Mouse (Mus musculus) kidney, adult 11 months (tissue): ENCODE data around the gene Bach2.

Experiments used
- DNase-seq: peaks from one replicate; pipeline ENCODE4 v3.0.0; 2022

Gene Bach2

DNA sequence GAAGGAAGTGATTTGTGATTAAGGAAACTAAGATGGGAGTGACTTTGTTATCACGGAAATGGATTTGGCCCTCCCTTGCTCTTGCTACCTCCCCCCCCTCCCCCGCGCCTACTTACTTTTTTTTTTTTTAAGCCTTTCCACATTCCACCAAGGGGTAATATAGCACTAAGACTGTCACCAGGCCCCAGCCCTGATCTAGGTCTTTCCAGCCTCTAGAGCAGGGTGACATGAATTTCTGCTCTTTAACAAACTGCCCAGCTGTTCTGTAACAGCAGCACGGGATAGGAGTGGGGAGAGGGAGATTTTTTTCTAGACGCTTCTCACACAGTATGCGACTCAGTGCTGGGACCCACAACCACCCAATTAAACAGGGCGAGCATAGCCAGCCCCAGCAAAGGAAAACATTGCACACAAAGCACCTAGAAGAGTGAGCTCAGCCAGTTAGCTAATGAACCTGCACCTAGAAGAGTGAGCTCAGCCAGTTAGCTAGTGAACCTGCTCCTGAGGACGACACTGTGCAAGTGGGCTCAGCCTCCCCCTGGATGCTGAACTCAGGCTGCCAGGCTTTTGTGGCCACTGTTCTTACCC is 10.5 kb upstream of the Bach2 start:
- no peak for DNase-seq

DNA sequence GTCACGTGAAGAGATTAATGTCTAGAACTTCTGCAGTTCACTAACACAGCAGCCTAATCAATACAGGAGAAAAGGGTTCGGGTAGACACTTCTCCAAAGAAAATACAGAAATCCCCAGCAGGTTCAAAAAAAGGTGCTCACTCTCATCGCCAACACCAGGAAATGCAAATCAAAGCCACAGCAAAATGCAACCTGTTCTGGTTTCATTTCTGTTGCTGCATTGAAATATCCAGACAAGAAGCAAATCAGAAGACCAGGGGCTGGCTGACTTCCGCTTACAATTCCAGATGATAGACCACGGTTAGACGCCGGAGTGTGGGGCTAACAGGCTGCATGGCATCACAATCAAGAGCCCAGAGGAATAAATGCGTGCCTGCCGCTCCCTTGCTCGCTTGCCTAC is 9.3 kb upstream of the Bach2 start:
- DNase-seq, result no peak

DNA sequence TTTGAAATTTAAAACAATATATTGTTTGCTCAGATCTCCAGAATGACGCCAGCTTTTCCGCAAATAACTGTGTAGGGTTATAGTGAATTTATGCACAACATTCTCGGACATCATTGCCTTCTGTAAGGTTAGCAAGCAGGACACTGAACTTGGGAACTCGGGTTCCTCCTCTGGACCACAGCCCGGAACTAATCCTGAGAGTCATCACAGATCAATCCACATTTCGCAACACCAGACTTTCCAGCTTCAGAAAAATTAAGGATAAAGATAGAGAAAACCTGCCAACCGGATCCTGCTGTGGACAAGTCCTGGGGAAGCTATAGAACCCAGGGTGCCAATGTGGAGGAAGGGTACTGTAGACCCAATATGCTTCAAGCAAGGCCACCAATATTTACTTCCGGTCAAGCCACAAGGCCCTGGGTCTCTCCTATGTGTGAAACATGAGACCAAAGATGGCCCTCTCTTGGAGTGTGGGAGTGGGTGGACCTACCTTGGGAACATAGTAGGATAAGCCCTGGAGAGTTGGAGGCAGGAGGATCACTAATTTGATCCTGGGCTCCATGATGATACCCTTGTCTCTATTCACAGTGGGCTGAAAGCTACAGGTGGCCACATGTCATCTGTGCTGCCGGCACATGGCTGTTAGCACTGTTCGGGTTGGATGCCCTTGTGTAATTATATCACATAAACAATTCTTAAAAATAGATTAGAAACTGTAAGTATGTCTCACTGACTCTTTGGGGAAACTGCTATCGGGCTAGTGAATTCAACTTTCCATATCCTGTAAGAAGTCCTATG is 7.1 kb upstream of the Bach2 start:
- DNase-seq, result no peak

DNA sequence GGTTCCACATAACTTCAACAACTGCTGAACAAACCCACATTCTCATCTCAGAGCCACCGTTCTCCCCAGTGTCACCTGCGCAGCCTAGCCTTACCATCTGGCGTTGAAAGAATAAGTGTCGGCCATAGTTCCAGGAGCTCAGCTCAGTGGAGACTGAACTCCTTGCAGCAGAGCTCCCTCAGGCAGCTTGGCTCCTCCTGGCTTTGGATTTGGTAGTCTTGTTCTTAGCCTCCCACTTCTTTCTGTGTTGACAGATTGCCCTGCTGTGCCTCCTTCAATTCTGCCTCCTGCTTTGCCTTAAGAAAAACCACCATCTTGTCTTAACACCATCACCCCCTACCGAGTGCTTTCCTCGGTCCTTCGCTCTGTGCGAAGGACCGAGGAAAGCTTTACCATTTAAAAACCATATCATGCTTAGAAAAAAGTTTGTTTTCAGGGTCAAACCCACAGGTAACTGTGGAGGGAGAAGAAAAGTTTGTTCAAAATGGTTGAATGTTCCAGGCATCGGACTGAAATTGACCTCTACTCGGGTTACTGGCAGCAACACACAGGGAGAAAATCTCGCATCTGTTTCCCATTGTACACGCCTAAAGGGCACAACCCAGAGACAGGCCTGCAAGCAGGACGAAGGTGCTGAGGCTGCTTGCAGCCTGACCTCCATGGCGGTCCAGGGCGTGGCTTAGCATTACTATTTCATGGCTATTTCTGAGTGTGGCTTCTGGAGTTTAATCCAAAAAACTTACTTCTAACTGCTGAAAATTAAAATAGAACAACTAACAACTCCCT is 2.5 kb upstream of the Bach2 start:
- DNase-seq, result no peak

DNA sequence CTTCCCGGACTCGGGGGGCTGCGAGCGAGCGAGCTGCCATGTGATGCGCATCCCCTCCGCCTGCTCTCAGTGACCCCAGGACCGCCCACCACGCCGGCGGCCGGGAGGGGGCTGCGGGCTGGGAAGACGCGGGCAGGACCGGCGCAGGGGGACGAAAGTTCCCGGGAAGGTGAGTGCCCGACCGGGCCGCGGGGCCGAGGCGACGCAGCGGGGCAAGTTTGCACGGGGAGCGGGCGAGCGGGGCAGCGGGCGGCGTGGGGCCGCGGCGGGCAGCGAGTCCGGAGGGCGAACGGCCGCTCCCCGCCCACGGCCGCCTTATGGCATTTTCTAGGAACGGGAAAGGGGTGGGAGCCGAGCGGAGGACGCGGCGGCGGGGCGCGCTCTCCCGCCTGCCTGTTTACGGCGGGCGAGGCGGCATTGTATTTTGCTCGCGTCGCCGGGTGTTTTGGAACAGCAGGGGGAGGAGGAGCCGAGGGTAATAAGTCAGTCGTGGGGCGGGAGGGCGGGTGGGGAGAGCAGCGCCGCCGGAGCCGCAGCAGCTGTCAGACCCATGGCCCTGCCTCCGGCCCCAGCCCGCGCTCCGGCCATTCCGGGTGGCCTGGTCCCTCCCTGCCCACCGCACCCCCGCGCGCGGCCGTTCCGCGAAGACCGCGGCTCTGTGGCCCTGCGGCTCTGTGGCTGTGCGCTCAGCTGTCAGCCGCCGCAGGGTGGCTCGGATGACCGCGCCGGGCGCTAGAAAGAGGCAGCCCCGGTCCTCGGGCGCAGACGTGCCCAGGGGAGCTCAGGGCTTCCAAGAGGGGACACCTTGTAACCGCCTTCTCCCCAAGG is 531 bp downstream of the Bach2 start:
- peak; percentile 62 for DNase-seq

DNA sequence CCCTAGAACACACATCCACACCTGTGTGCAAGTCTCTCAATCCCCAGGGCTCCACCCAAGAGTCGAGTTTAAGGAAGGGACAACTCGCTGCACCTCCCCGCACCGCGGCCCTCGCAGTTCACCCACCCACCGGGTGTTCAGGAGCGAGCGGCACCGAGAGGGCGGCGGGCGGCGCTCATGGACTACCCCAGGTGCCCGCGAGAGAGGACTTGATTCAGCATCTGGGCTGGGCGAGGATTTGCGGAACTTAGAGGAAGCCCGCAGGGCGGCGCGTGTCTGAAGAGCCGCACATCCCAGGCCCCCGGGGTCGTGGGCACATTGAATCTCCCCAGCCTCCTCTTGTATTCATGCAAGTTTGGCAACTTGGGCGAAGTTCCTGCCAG is 1.1 kb downstream of the Bach2 start:
- peak; percentile 68 for DNase-seq

DNA sequence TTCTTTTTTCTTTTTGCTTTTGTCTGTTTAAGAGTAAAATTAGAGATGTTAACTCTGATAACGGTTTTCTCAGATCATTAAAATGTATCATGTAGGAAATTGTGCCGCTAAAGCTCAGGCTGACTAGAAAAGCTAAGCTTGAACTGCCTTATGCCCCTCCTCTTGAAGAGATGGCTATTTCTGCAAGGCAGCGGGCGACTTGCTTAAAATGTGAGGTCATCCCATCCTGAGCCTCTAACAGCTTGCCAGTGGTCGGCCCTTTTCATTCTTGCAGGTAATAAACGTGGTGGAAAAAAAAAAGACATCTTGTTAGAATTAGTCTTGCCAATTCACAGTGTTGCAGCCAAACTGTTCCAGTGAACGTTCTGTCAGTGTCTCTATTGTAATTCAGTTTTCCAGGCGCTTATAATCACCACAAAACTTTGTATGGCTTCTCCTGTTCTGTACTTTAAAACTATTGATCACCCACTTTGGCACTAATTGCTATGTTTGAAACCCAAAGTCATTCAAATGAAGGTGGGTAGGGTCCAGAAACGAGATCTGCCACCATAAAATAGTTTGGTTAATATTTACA is 1.9 kb downstream of the Bach2 start:
- DNase-seq, result no peak

DNA sequence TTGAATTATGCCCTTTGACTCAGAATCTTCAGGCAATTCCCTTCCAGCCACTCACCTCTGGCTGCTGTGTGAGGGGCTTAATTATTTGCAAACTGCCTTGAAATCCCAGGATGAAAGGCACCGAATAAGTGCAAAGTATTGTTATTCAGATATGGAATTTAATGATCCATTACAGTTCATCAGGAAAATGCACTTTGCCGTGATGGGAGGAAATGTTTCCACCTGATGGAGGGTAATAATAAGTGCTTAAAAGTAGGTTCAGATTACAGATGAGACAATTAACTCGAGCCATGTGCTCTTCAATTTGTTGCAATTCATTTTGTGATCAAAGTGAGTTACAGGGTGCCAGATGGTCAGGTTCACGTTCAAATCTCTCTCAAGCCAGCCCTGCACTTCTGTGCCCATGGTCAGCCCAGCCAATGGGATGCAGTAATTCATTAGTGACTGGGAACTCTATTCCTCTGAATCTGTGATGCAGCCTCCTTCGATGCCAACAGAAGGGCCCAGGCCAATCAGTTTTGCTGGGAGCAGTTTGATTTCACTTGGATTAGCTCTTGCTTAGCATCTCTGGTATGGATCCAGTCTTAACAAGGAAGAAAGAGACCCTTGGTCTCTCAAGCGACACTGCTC is 2.9 kb downstream of the Bach2 start:
- no peak for DNase-seq

DNA sequence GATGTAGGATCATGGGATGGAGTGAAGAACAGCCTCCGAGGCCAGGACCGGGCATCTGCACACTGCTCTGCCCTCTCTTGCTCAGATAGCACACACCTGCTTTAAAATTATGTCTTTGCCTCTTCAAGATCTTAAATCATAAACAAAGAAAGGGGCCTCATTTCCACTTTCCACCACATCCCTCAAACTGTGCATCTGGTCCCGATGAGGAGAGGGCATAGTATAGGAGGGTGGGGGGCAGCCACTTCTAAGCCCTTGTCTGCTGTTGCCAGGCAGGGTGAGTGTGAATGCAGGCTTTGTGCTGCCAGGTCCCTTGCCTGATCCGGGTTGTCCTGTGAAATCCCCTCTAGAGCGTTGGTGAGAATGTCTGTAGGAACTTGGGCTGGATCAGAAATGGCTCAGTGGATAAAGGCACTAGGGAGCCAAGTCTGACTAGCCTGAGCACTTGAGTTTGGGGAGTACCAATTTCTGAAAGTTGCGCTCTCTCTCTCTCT is 3.6 kb downstream of the Bach2 start:
- DNase-seq, result no peak

DNA sequence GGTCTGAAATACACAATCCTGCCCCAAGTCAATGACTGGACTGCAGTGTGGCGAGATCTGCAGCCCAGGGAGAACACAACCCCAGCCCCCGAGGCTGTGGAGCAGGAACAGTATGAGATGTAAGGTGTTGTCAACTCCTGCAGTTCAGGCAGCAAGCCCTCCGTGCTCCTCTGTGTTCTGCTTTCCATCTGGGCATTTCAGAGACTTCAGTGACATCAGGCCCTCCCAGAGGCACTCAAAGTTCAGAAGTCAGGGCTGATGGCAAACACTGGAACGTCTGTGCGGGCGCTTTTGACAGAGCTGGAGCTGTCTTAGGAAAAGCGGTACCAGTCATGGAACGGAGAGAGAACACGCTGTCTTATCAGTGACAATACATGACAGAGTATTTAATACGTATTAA is 4.9 kb downstream of the Bach2 start:
- no peak for DNase-seq

DNA sequence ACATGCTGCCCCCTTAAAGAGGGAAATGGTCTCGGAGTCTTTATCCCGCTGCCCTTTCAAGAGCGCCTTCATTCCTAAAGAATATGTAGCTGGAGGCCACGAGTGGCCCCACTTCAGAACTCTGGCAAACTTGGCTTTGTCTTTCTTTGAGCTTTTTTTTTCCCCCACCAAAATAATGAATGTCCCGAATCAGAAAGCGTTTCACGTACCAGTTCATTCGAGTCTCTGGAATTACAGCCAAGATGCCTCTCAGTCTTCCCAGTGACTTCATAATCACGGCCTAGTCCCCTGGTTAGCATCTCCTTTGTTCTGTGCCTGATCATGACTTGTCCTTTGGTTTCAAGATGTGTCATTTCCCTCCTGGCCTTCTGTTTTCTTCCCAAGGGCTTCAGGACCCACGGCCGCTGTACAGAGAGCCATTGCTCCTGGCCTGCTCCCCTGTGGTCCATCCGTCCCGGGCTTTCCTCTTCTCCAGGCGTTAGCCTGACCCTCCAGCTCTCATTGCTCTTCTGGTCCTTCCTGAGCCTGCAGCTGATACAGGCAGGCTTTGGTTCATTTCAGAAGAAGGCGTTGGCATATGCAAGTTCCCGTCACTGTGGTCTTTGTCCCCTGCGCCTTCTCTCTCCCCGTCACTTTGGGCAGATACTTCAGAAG is 5.6 kb downstream of the Bach2 start:
- no peak for DNase-seq

DNA sequence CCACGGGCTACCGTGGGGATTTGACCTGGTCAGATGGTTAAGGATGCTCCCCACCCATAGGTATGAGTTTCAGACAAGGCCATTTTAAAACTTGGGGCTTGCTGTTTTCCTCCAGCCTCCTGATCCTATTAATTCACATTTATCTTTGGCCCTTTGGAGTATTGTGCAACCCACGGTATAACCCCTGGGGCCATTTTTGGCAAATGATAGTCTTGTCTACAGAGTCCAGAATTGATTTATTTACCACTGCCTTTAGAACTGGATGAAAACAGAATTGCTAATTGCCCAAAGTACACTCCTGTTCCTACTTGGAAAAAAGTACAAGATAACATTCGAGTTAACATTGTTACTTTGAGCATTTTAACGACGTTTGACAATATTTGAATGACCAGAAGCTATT is 7.0 kb downstream of the Bach2 start:
- DNase-seq, result no peak

DNA sequence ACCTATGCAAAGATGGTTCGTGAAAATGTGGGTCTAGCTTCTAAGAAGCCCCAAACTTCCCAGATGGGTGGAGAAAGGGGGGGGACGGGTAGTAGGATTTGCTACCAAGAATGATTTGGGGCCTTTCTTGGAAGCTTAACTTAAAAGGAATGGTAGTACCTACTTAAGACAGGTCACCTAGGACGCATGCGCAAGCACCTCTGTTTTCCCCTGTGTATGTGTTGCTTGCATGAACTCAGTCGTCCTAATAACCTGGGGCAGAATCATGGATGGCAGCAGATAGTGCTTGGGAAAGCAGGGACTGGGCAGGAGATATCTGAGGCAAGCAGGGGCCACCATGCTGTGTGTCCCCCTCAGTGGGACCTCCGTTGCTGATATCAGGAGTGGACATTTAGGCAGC is 7.4 kb downstream of the Bach2 start:
- DNase-seq, result no peak

DNA sequence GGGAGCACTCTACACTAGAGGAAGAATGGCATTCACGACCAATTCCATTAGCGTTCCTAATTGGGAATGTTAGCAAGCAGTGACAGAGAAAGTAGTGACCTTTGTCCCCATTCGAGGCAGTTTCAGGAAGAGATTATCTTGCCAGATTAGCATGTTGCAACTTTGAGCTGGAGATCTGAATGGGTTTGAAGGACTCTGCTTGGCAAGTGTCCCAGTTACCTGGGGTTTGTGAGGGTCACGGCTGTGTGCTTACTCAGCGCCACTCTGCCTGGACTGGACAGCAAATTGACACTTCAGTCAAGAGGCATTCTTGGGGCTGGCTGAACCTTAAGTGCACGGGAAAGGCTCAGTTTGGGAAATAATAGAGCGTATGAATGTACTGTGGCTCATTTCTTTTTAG is 8.2 kb downstream of the Bach2 start:
- DNase-seq, result peak; percentile 81

DNA sequence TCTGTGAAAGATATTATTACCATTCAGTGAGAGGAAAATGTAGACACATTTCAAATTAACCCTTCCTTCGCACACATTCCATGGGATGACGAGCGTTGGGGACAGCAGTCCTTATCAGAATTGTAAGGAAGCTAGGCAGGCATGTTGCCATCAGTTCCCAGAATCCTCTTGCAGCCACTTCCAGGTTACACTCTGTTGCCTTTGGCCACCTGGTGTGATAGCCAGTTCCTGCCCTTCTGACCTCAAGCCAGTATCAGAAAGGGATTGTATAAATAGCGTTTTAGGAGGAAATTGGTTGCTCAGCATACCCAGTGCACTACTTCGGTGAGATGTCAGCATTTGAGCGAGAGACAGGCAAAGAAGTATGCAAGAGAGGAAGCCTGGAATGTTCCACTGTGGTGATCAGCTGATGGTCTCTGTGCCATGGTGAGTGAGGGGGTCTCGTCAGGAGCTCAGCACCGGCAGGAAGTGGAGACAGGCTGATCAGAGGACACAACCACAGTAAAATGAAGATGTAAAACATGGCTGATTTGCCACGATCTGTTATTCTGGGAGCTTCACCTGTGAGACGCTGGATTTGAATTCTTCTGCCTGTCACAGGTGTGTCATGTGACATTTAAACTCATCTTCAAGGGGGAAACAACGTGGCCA is 9.0 kb downstream of the Bach2 start:
- DNase-seq, result no peak

DNA sequence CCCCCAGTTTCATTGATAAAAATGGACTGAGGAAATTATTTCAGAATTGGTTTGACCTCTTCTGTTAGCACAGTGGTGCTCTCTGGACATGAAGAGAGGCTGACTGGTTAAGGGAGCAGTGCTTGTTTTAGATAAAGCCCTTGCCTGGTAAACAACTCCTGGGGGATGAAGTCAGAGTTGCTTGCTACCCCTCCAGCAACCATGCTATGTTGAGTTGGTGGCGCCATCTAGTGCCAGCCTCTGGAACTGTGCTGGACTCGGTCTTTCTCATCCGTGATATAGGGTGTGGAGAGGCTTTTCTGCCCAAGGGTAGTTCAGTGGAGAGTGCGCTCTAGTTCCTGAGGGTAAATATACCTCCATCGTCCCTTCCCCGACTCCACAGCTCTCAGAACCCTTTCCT is 9.6 kb downstream of the Bach2 start:
- DNase-seq, result peak; percentile 63

DNA sequence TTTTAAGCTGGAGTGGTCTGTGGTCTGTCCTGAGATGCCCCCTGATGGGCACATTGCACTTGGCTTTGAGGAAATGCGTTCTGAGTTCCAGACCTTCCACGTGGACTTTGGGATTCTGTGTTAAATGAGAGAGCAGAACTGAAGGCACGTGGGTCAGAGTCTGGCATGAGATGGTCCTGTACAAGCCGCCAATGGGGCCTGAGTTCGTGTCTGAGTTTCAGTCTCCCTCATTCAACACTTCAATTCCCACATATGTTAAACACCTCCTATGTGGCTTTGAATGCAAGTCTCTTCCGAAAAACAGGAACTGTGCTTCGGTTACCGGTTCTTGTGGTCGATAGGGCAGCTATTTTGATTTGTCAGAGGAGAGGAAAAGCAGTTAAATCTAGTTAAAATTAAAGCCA is 10.4 kb downstream of the Bach2 start:
- DNase-seq, result peak; percentile 69

DNA sequence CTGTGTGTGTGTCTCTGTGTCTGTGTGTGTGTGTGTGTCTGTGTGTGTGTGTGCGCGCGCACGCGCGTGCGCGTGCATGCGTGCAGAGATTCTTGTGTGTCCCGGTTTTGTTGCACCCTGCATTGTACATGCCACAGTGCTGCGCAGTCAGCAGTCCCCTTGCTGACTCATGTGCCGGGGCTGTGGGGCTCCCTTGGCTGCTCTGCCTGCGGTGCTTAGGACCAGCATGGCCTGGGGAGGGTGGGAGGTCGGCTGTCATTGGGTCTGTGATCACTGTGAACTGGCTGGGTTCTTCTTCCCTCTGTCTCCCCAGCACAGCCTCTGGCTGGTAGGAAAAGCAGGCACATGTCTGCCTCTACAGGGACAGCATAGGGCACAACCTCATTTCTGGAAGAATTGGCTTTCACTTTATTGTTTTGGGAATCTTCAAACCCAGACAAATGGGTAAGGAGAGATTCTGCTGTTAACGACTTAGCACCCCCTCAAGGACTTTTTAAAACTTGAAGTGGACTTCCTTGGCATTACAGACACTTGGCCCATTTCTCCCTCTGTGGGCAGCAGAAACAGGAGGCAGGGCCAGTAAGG is 11.2 kb downstream of the Bach2 start:
- peak; percentile 43 for DNase-seq

DNA sequence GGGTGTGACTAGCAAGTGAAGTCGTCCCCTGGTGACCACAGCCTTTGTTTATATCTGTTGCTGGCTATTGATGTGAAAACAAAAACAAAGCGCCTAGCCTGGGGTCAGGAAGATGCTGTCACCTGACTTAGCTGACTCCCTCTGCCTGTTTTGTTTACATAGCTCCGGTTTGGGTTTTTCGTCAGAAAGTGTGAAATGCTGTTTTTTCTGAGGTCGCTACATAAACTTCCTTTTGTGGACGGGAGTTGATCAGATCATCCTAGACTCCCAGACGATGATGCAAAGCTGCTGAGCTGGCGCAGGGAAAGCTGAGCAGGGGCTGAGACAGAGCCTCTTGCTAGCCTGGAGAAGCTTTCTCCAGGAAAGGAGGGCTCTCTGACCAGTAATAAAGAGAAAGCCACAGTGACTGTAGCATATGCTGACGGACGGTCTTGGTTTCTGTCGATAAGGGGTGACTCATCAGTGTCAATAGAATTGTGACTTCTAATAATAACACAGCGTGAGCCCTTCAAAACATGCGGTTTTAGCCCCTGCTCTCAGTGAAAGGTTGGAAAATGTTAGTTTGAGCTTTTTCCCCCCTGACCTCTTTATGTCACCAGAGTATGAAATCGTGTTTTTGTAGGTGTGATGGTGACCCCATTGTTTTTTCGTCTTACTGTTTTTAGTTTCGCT is 11.9 kb downstream of the Bach2 start:
- no peak for DNase-seq

DNA sequence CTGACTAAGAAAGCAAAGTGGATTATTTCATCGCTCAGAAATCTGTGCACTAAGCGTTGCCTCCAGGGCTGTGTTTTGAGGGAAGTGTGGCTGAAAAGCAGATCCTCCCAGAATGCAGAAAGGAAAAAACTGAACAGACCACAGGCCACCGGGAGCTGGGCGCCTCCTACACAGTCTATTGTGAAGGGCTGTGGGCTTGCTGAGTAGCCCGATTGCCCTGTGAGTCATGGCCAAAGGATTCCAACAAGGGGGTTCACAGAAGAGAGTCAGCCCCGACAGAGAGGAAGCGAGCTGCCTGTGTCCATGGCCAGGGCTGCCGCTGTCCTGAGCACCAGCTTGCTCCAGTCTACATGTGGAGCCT is 12.4 kb downstream of the Bach2 start:
- DNase-seq, result no peak
